Mouse (Mus musculus): ENCODE results near the gene Wnk1. TPM values are rescaled to one million over a fixed set of nuclear protein-coding genes. Genes with fewer than 3 reads are reported as not detected.

Wnk1 gene
- polyA plus RNA-seq, 1 experiment: 252 TPM

DNA sequence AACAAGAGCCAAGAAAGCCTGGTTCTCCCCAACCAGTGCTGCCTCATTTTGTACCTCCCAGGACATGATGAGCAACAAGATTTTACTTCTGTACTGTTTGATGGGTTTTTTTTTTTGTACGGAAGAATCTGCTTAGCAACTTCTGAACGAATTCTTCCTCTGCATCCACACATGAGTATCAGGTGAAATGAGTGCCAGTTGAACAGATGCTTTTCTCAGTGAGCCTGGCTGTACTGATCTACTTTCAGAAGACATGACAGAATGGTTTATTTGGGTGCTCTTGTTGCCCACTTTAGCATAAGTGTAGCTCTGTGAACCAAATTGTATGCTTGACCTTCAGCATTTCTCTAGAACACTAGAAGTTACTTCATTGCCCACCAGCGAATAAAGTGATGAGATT lies 16.4 kb downstream of the Wnk1 start:
- no peak overlapping the region for H3K27ac ChIP-seq (ENCODE audit: insufficient read depth, low read length)
- TF ChIP-seq CTCF (IDR thresholded peaks at IDR 0.05; ENCODE audit: borderline replicate concordance, insufficient read depth, low read length) (no peak), POLR2A (IDR thresholded peaks at IDR 0.05; ENCODE audit: low read depth, low read length) (no peak)
- peaks cover 8% of the 10 kb centered on the region for H3K4me1 ChIP-seq (ENCODE audit: control insufficient read depth, insufficient read depth, low read length)
- H3K4me3 ChIP-seq (ENCODE audit: insufficient read depth, low read length): no peak overlapping the region

DNA sequence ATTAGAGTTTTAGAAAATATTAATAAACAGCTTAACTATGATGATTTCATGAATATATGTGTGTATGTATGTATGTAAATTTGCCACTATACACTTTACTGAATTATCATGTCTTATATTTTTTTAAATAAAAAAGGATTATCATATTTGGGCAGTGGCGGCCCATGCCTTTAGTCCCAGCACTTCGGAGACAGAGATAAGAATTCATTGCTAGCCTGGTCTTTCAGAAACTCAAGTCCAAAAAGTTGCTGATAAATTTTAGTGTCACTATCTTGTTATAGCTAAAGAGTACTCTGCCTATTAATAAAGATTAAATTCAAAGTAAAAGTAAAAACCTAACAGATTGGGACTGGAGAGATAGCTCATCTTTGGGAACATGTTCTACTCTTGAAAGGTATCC lies 18.8 kb downstream of the Wnk1 start:
- Histone ChIP-seq H3K4me3 (ENCODE audit: insufficient read depth, low read length) (no peak overlapping the region), H3K4me1 (ENCODE audit: control insufficient read depth, insufficient read depth, low read length) (peaks cover 2% of the 10 kb centered on the region), H3K27ac (ENCODE audit: insufficient read depth, low read length) (no peak overlapping the region)
- TF ChIP-seq POLR2A (IDR thresholded peaks at IDR 0.05; ENCODE audit: low read depth, low read length) (no peak), CTCF (IDR thresholded peaks at IDR 0.05; ENCODE audit: borderline replicate concordance, insufficient read depth, low read length) (no peak)

DNA sequence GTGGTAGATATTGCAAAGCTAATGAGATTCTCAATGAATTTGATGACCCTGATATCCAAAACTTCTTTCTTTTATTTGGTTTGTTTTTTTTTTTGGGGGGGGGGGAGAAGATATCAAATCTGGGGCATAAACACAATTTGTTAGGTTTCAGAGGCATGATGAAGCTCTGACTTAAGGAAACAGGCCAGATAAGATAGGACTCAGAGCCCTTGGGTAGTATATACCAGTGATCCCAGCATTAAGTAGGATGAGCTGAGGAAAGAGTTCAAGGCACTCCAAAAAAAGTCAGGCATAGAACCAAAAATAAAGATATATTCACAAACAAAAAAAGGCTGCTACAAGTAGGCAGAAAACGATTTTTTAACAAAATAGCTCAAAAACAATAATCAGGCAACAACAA lies 25.3 kb downstream of the Wnk1 start:
- H3K4me1 ChIP-seq (ENCODE audit: control insufficient read depth, insufficient read depth, low read length): peaks cover 3% of the 10 kb centered on the region; the same call in 1 of the 2 replicates
- H3K27ac ChIP-seq (ENCODE audit: insufficient read depth, low read length): no peak overlapping the region
- H3K4me3 ChIP-seq (ENCODE audit: insufficient read depth, low read length): no peak overlapping the region
- TF ChIP-seq CTCF (IDR thresholded peaks at IDR 0.05; ENCODE audit: borderline replicate concordance, insufficient read depth, low read length): no peak
- no peak for TF ChIP-seq POLR2A (IDR thresholded peaks at IDR 0.05; ENCODE audit: low read depth, low read length)

DNA sequence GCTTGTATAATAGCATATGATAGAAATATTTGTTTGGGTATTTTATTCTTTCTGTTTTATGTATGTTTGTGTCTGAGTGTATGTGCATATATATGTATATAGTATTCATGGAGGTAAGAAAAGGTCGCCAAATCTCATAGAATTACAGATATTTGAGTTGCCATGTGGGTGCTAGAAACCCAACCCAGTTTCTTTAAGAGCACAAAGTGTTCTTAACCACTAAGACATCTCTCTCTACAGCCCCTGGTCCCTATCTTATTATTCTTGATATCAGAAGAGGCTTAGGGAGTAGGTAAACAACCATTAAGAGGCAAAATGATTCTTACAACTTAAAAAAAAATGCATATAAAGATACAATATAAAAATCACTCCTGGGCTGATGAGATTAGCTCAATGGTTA lies 27.0 kb downstream of the Wnk1 start:
- no peak for TF ChIP-seq POLR2A (IDR thresholded peaks at IDR 0.05; ENCODE audit: low read depth, low read length)
- no peak for TF ChIP-seq CTCF (IDR thresholded peaks at IDR 0.05; ENCODE audit: borderline replicate concordance, insufficient read depth, low read length)
- Histone ChIP-seq H3K4me1 (ENCODE audit: control insufficient read depth, insufficient read depth, low read length) (peaks cover 3% of the 10 kb centered on the region; the same call in 1 of the 2 replicates), H3K27ac (ENCODE audit: insufficient read depth, low read length) (no peak overlapping the region), H3K4me3 (ENCODE audit: insufficient read depth, low read length) (no peak overlapping the region)

DNA sequence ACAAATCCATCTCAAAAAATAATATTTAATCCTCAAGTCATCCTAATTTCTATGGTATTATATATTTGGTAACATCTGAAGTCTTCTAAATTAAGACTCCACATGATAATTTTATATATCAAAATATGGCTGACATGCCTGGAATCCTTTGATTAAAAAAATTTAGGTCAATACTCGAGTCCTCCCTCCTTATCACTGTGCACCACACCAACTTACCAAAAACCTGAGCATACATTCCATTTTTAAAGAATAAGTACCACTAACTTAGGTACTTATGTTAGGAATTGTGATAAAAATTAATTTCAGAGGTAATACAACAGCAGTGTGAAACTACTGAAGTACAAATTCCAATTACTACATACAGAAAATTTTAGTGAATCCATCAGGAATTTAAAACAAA lies 27.5 kb downstream of the Wnk1 start:
- H3K4me3 ChIP-seq (ENCODE audit: insufficient read depth, low read length): no peak overlapping the region
- TF ChIP-seq CTCF (IDR thresholded peaks at IDR 0.05; ENCODE audit: borderline replicate concordance, insufficient read depth, low read length) (no peak), POLR2A (IDR thresholded peaks at IDR 0.05; ENCODE audit: low read depth, low read length) (no peak)
- H3K4me1 ChIP-seq (ENCODE audit: control insufficient read depth, insufficient read depth, low read length): peaks cover 3% of the 10 kb centered on the region; the same call in 1 of the 2 replicates
- H3K27ac ChIP-seq (ENCODE audit: insufficient read depth, low read length): no peak overlapping the region

DNA sequence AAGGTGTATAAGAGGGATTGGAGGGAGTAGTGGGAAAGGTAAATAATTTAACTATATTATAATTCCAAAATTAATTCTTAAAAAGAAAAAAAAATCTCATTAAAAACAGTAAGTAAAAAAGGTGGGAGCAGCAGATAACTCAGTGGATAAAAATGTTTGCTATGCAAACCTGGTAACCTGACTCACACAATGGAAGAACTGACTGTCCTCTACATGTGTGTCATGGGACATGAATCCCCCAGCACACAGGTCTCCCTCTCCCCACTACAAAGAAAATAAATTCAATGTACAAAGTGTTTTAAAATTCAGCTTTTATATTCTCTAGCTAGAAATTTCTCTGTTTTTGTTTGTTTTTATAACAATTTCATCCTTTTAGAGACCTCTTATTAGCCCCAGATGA lies 27.9 kb downstream of the Wnk1 start:
- no peak for TF ChIP-seq POLR2A (IDR thresholded peaks at IDR 0.05; ENCODE audit: low read depth, low read length)
- TF ChIP-seq CTCF (IDR thresholded peaks at IDR 0.05; ENCODE audit: borderline replicate concordance, insufficient read depth, low read length): no peak

DNA sequence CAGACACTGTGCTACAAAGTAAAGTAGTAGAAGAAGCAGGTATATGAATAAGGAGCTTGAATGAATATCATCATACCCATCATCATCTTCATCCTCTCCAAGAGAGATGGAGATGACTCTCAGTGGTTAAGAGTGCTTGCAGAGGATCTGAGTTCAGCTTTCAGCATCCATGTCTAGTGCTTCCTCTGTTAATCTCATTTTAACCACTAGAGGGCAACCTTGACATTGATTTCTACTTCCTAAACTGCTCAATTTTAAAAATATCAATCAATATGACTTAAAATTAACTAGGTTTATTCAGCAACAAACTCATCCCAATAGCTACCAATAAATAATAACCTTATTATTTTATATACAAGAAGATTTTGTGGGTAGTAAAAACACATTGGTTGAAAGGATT lies 36.8 kb downstream of the Wnk1 start:
- TF ChIP-seq POLR2A (IDR thresholded peaks at IDR 0.05; ENCODE audit: low read depth, low read length): no peak
- no peak for TF ChIP-seq CTCF (IDR thresholded peaks at IDR 0.05; ENCODE audit: borderline replicate concordance, insufficient read depth, low read length)
- no peak overlapping the region for H3K27ac ChIP-seq (ENCODE audit: insufficient read depth, low read length)
- no peaks in the 10 kb centered on the region for H3K4me1 ChIP-seq (ENCODE audit: control insufficient read depth, insufficient read depth, low read length)
- H3K4me3 ChIP-seq (ENCODE audit: insufficient read depth, low read length): no peak overlapping the region

More for the DNA sequence above, 27.9 kb downstream of the Wnk1 start:
- Histone ChIP-seq H3K4me1 (ENCODE audit: control insufficient read depth, insufficient read depth, low read length) (peaks cover 3% of the 10 kb centered on the region; the same call in 1 of the 2 replicates), H3K4me3 (ENCODE audit: insufficient read depth, low read length) (no peak overlapping the region), H3K27ac (ENCODE audit: insufficient read depth, low read length) (no peak overlapping the region)

DNA sequence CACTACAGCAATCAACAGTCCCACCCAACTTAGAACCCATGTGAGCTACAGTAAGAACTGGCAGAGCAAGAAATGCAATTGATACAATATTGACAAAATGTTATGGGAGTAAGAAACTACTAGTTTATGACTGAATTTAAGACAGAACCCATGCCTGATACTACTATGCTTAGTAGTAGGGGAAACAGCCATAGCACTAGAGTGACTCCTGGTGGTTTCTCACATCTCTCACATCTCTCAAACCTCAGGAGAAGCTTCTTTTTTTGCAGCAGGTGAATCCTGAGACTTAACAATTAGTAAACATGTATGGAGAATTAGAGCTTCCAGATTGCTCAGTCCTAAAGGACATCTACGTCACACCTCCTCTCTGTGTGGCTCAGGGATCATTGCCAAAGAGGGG lies 42.0 kb downstream of the Wnk1 start:
- TF ChIP-seq POLR2A (IDR thresholded peaks at IDR 0.05; ENCODE audit: low read depth, low read length) (no peak), CTCF (IDR thresholded peaks at IDR 0.05; ENCODE audit: borderline replicate concordance, insufficient read depth, low read length) (no peak)
- no peaks in the 10 kb centered on the region for H3K4me1 ChIP-seq (ENCODE audit: control insufficient read depth, insufficient read depth, low read length)
- no peak overlapping the region for H3K27ac ChIP-seq (ENCODE audit: insufficient read depth, low read length)
- no peak overlapping the region for H3K4me3 ChIP-seq (ENCODE audit: insufficient read depth, low read length)

DNA sequence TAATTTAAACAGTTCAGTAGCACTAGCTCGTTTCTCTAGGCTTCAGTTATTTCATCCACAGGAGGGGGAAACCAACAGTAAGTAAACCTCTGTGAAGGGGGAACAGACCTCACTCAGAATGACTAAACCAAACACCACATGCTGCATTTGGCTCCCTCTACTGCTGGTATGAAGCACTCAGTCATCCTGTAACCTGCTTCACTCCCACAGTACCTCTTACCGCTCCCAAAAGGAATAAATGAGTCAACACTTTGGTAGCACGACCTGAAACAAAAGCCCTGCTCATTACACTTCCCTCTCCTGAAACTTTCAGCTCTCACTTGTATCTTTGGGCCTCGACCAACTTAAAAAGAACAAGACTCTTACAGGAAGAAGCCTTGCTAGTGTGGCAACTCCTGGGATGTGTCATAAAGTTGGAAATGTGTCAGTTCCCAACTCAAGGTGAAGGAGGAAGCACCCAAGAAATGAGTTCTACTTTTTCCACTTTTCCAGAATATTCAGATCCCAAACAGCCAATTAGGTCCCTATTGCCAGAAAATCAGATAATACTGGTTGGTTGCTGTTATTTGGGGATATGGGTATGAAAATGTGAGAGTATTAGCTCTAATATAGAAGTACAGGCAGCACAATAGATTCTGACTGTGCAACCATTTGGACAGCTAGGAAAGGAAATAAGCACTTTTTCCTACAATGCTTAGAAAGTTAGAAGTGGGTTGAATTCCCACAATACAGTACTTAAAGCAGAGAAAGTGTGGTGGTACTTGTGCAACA lies 114.1 kb downstream of the Wnk1 start:
- TF ChIP-seq POLR2A (IDR thresholded peaks at IDR 0.05; ENCODE audit: low read depth, low read length): no peak
- peak; percentile 14; the same call in 1 of the 2 replicates for TF ChIP-seq CTCF (IDR thresholded peaks at IDR 0.05; ENCODE audit: borderline replicate concordance, insufficient read depth, low read length)

DNA sequence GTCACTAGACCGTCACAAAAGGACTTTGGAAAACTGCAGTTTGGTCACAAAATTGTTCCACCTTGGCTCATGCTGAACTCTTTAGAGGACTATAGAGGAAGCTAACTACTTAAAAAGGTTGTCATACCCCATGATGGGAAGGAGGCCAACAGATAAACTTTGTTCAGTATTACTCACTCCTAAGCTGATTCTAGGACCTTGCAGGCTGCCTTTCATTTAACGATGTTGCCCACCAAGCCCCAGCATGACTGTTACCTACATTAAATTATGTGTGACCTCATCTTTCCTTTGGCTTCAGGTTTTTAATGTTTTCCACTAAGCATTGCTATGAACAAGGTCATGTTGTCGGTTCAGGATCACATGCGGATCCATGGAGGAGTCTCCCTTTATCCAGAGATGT lies 115.9 kb downstream of the Wnk1 start:
- no peak overlapping the region for H3K4me3 ChIP-seq (ENCODE audit: insufficient read depth, low read length)
- no peak overlapping the region for H3K27ac ChIP-seq (ENCODE audit: insufficient read depth, low read length)
- TF ChIP-seq POLR2A (IDR thresholded peaks at IDR 0.05; ENCODE audit: low read depth, low read length) (no peak), CTCF (IDR thresholded peaks at IDR 0.05; ENCODE audit: borderline replicate concordance, insufficient read depth, low read length) (no peak)
- peaks cover 4% of the 10 kb centered on the region; the same call in 1 of the 2 replicates for H3K4me1 ChIP-seq (ENCODE audit: control insufficient read depth, insufficient read depth, low read length)

More for the DNA sequence above, 114.1 kb downstream of the Wnk1 start:
- no peak overlapping the region for H3K4me3 ChIP-seq (ENCODE audit: insufficient read depth, low read length)
- H3K27ac ChIP-seq (ENCODE audit: insufficient read depth, low read length): peak overlapping the region; percentile 37; the same call in 1 of the 2 replicates
- H3K4me1 ChIP-seq (ENCODE audit: control insufficient read depth, insufficient read depth, low read length): peaks cover 4% of the 10 kb centered on the region; the same call in 1 of the 2 replicates
